Mouse (Mus musculus) E14TG2a.4 (cell line): ENCODE measurements at regions not wholly inside any gene's neighbourhood (a gene's known extent, or its start where the extent isn't known, plus 50 kb on each side); places are given as distances from the start of the nearest gene placed in this dataset.

ENCODE experiments used
- CTCF ChIP-seq: conservative IDR thresholded peaks from 2 replicates; pipeline ENCODE4 v1.5.1; 2014; ENCODE audit warnings: low read length
- NANOG ChIP-seq: IDR thresholded peaks from 2 replicates; pipeline ENCODE4 v1.6.1; 2014; ENCODE audit warnings: borderline replicate concordance, low read length, mixed read lengths
- POU5F1 ChIP-seq: IDR thresholded peaks from 2 replicates; pipeline ENCODE4 v1.6.1; 2014; ENCODE audit warnings: low read length, borderline replicate concordance

GRCm38 (mm10) chr15:63664877-63665276, 180.1 kb downstream of the Gsdmc2 start:
- no peak for TF ChIP-seq CTCF
- no peak for TF ChIP-seq POU5F1
- TF ChIP-seq NANOG, result no peak
